Mouse (Mus musculus) WW6 (cell line): ENCODE data around the gene Bckdha.

Experiments used
- DNase-seq: peaks from one replicate; pipeline ENCODE4 v3.0.0-alpha.2; 2013; ENCODE audit warnings: low read depth, low spot score

Gene Bckdha

DNA sequence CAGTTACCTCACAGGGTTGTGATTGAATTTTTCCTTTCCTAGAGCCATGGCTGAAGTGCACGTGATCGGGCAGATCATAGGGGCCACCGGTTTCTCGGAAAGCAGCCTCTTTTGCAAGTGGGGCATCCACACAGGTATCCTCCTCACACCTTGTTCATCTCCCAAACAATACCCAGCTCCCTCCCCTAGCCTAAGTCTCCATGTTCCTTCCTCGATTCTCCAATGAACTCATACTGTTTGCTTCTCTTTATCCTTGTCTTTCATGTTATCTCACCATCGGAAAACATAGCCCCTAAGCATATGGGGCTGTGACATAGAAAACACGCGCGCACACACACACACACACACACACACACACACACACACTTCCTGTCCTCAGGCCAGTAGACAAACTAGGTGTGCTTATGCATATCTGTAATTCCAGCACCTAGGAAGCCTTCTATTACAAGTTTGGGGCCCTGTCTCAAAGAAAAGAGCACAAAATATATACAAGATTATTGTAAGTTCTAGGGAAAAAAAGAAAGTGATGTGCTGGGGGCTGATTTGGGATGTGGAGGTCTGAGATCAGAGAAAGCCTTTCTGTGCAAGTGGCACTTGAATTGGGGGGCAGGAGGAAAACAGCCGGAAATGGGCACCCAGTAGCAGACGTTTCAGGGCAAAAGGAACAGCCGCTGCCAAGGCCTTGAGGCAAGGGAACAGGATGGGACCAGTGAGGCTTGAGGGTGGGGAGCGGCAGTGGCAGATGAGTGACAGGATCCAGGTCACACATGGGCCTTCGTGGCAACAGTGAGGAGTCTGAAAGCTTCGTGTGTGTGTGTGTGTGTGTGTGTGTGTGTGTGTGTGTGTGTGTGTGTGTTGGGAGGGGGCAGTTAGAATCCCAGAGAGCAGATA lies 22.8 kb upstream of the Bckdha start:
- DNase-seq = no peak

DNA sequence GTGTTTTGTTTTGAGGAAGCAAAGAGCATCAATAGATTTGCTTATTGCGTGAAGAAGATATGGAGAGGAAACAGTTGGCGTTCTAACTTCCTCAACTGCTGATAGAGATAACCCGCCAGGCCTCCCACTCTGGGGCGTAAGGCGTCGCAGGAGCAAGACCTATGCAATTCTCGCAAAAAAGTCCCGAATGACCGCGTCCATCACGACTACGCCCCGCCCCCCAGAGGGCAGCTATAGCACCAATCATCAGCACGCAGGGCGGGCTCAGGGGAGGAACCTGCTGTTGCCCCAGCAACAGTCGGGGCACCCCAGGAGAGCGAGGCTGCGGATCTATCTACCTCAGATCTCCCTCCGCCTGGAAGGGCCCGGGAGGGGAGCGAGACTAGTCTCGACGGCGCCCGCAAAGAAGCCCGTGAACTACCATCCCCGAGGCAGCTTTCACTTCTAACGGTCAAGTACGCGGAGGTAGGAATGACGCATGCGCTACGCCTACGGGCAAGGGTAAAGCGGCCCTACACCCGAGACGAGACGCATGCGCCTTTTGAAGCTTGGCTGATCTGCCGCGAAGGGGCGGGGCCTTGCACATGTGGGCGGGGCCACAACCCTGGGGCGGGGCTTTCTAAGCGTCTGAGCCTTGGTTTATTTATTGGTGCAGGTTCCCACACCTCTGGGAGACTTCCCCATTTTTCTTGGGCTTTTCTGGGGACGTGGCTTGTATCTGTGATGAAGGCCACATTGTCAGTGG lies 21.9 kb upstream of the Bckdha start, which contains the start of gene B9d2:
Gene B9d2, plus strand, starts transcription at position 267 of the 745 bp plus-strand sequence.
- DNase-seq = peak; percentile 91

GRCm38 (mm10) chr7:25679971-25680370 lies 21.2 kb upstream of the Bckdha start:
- no peak for DNase-seq

DNA sequence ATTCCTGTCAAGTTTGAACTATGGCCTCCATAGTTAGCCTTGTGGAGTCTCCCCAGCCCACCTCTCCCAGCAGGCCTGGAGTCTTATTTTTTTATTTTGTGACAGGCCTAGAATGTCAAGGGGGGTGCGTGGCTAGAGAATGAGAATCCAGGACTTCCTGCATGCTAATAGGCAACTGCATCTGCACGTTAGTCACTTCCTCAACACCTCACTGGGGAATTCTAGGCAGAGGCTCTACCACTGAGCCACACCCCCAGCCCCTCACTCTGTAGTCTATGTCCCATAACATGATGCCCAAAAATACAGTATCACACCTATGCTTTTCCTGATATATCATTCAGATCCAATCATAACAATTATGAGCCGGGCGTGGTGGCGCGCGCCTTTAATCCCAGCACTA lies 18.2 kb upstream of the Bckdha start:
- DNase-seq = no peak

- DNase-seq = no peak
Observed at GRCm38 (mm10) chr7:25676085-25676781, 17.5 kb upstream of the Bckdha start.

DNA sequence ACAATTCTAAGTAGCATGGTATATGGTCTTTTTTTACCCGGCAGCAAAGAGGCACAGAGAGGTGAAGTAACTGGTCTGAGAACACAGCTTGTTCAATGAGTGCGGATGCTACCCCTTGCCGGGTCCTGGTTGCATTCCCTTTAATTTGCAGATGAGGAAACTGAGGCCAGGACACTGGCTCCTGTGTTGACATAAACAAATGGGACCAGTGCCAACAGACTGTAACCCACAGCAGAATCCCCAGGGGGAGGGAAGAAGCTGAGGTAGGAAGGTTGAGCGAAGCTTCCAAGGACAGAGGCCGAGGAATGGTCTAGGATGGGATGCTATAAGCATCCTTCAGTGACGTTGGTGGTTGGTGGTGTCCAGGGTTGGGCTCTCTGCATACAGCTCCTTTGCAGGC lies 16.6 kb upstream of the Bckdha start:
- DNase-seq = no peak

DNA sequence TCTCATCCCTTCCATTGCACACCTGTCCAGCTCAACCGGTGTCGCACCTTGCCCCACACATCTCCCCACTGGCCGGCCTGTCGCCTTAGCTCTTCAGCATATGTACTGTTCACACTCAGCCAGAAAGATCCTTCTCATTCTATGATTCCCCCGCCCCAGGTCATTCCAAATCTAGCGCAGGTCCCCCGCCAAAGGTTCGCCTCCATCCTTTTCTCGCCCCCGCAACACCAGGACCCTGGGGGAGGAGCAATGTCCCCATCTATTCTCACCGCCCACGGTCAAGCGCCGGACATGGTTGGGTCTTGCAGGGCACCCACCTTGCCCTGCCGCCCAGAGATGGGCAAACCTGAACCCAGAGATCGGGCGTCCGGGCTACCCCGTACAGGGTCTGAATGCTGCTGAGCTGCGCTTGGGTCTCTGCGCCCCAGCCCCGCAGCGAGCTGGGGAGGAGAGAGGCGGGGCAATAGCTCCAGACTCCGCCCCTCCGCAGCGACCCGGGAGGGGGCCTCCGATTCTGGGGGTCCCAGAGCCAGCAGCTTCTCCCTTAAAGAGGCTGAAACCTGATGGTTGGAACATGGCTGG lies 16.0 kb upstream of the Bckdha start, which contains the start of gene Tmem91:
Gene Tmem91, minus strand, starts transcription at position 448 of the 582 bp plus-strand sequence.
- DNase-seq = no peak

GRCm38 (mm10) chr7:25674297-25674696 lies 15.5 kb upstream of the Bckdha start:
- no peak for DNase-seq

DNA sequence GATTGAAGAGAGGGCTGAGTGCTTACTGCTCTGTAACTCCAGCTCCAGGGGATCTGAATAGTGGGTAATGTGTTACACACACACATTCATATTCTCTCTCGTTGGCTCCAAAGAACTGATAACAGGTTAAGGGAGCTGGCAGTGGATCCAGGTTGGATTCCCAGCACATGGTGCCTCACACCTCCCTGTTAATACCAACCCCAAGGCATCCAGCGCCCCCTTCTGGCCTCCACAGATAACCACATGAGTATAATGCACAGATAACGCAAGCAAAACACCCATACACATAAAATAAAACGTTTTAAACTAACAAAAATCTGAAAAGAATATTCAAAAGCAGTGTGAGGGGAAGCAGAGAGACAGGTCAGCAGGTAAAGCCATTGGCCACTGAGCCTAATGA lies 13.7 kb upstream of the Bckdha start:
- no peak for DNase-seq

DNA sequence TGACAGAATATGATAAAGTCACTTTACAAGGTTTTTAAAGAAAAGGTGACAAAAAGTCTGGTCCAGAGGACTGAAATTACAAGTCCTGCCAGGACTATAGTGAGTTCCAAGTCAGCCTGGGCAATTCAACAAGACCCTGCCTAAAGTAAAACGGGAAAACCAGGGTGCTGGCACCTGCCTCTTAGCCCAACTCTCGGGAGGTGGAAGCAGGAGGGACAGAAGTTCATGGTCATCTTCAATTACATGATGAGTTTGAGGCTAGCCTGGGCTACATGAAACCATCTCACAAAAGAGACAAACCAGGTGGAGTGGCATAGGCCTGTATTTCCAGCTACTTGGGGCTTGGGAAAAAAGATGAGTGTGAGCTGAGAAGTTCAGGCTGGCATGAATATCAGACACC lies 12.9 kb upstream of the Bckdha start:
- DNase-seq = no peak

GRCm38 (mm10) chr7:25670096-25670495 lies 11.3 kb upstream of the Bckdha start:
- no peak for DNase-seq

DNA sequence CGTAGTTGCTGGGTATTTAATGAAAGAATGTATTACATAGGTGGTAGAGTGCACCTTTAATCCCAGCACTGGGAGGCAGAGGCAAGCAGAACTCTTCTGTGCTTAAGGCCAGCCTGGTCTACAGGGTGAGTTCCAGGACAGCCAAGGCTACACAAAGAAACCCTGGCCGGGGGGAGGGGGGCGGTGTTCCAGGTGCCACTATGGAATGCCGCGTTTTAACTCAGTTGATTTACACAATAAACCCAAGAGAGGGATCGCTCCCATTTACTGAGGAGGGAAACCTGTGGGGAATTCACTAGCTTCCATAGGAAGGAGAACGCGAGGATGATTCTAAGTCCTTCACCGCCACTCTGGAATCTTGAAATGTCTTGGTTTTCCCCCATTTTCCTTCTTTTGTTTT lies 10.8 kb upstream of the Bckdha start:
- DNase-seq = no peak

GRCm38 (mm10) chr7:25669158-25669557 lies 10.4 kb upstream of the Bckdha start:
- no peak for DNase-seq

DNA sequence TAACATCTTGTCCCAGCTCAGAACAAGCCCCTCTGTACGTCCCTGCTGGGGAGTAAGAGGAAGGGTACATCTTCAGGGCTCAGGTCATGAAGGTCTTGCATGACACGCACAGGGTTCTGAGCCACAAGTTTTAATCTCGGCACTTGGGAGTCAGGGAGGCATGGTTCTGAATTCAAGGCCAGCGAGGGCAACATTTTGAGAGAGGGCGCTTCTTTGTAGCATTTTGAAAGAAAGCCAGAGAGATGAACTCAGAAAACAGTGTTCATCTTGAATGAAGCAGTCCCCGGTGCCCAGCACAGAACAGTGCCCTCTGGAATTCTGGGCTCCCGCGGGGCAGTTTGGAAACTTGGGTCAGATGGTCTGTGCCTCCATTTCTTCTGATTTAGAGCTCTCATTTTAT lies 7.6 kb upstream of the Bckdha start:
- no peak for DNase-seq

GRCm38 (mm10) chr7:25657785-25658184 lies 996 bp downstream of the Bckdha start:
- no peak for DNase-seq

DNA sequence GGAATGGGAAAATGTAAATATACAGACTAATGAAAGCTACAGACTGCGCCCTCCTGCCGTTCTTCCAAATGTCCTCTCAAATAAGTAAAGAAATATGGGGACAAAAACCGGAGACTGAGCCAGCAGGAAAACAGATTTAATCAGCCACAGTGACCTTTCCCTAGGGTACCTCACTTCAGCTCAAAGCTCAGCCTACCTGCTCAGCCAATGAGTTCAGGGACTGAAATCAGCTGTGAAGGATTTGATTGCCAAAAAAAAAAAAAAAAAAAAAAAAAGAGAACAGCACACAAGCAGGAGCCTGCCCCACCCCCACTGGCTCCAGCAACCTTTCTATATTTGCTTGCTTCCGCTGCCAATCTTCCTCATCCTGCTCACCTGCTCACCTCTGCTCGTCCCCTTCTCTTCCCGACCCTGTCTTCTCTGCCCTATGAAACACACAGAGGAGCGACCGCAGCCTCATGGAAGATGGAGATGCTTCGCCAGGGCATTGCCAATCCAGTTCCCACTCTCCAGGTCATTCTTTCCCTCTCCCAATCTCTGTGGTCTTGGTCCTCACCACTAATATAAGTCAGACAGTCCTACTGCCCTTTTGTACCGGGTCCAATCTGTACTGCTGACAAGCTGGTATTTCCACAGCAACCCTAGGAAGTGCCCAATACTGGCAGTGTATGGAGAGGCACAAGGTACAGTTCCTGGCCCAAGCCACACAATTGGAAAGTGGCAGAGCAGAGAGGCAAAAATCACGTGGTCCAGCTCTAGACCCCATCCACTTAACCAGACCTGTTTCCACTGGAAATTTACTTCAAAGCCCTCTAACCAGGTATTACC lies 3.0 kb downstream of the Bckdha start:
- no peak for DNase-seq

- DNase-seq = no peak
Observed at GRCm38 (mm10) chr7:25652244-25652759, 6.5 kb downstream of the Bckdha start.

- DNase-seq = no peak
Observed at GRCm38 (mm10) chr7:25651281-25651680, 7.5 kb downstream of the Bckdha start.

GRCm38 (mm10) chr7:25649839-25650238 lies 8.9 kb downstream of the Bckdha start:
- DNase-seq = no peak

DNA sequence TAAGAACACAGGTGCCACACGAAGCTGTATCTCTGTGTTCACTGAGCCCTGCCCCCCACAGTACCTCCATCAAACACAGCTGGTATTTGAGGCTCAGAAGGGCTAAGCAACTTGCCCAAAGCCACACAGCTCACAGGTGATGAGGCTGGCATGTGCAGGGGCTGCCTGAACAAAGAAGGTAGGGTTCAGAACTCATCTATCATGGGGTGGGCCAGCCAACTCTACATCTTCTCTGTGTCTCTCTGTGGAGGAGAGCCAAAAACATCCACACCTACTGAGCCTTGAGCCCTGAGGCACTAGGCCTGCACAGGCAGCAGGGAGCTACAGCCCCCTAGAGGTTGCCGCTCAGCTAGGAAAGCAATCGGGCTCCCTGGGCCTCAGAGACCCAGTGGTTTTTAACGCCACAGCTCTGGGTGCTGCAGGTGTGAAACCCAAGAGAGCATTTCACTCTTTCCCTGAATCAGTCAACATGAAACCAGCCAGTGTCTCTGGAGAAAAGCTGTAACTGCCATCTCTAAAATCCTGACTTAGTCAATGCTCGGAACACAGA lies 11.1 kb downstream of the Bckdha start:
- DNase-seq = no peak
